Mouse (Mus musculus) ES-Bruce4 (cell line): ENCODE data around the gene Rabl3.

Source experiments
- CTCF ChIP-seq: IDR thresholded peaks from one replicate; pipeline ENCODE4 v1.8.1; 2011; ENCODE audit warnings: low read depth, low read length
- POLR2A ChIP-seq: IDR thresholded peaks from one replicate; pipeline ENCODE4 v1.8.1; 2011; ENCODE audit warnings: low read length; ENCODE audit not compliant: insufficient read depth

- TF ChIP-seq POLR2A (no peak), CTCF (no peak)
Measured at GRCm38 (mm10) chr16:37610333-37610732, 70.6 kb downstream of the Rabl3 start.
